Mouse (Mus musculus) kidney, postnatal 0 days (tissue): Measurements from ENCODE around the gene Vstm2l. TPM values are rescaled to one million over a fixed set of nuclear protein-coding genes. Genes with fewer than 3 reads are reported as not detected.

Source experiments
- ATAC-seq: fragments of 200-750 bp; cut with Nextera tagmentation; replicated peaks from 2 replicates; pipeline ENCODE4 v1.8.0; 2017; ENCODE audit warnings: low read depth, moderate number of reproducible peaks, moderate TSS enrichment, moderate library complexity; ENCODE audit not compliant: low FRiP score
- DNase-seq: peaks from one replicate; pipeline ENCODE4 v3.0.0-alpha.2; 2016; ENCODE audit warnings: low spot score
- H3K27ac ChIP-seq: fragments of 300-500 bp; sonication (generic); 2 replicates; pipeline ENCODE4 v1.5.1; 2014; ENCODE audit warnings: mild to moderate bottlenecking
- H3K27me3 ChIP-seq: fragments of 300-500 bp; sonication (generic); 2 replicates; pipeline ENCODE4 v1.6.1; 2014; ENCODE audit warnings: low read length, mixed read lengths; ENCODE audit not compliant: insufficient read depth
- H3K36me3 ChIP-seq: fragments of 300-500 bp; sonication (generic); 2 replicates; pipeline ENCODE4 v1.6.1; 2014; ENCODE audit warnings: low read length, mixed read lengths; ENCODE audit not compliant: insufficient read depth
- H3K4me1 ChIP-seq: fragments of 300-500 bp; sonication (generic); replicated peaks from 2 replicates; pipeline ENCODE4 v1.6.1; 2014; ENCODE audit warnings: antibody characterized with exemption, low read length, mixed read lengths; ENCODE audit not compliant: insufficient read depth
- H3K4me2 ChIP-seq: fragments of 300-500 bp; sonication (generic); 2 replicates; pipeline ENCODE4 v1.6.1; 2014; ENCODE audit warnings: mild to moderate bottlenecking, low read length, moderate library complexity, mixed read lengths
- H3K4me3 ChIP-seq: fragments of 300-500 bp; sonication (generic); replicated peaks from 2 replicates; pipeline ENCODE4 v1.5.1; 2014; ENCODE audit warnings: low read depth, low read length
- H3K9ac ChIP-seq: fragments of 300-500 bp; sonication (generic); 2 replicates; pipeline ENCODE4 v1.6.1; 2014; ENCODE audit warnings: low read depth, low read length
- H3K9me3 ChIP-seq: fragments of 300-500 bp; sonication (generic); replicated peaks from 2 replicates; pipeline ENCODE4 v1.6.1; 2016; ENCODE audit warnings: low read length, inconsistent platforms, mixed read lengths
- CTCF ChIP-seq: IDR thresholded peaks from 2 replicates; pipeline ENCODE4 v1.5.1; 2016; ENCODE audit warnings: antibody characterized with exemption, low read depth, mild to moderate bottlenecking, moderate library complexity
- WGBS: fragments of 180-500 bp; shearing (Covaris S2); extraction: QIAGEN DNeasy Blood & Tissue Kit; methylation state at CpG from one replicate; pipeline ENCODE4 v1.1.7; 2014; 5-methylcytosine and 5-hydroxymethylcytosine counted together
- polyA plus RNA-seq: library from polyadenylated mRNA; unstranded; fragments of >200 nt; fragmentation: Nextera tagmentation; extraction: Ambion mirVana; gene quantifications from 2 replicates; pipeline ENCODE4 v1.2.1, GENCODE M21; 2015

Gene Vstm2l
- polyA plus RNA-seq, 1 experiment from 2014 or later, result 0.38 TPM

DNA sequence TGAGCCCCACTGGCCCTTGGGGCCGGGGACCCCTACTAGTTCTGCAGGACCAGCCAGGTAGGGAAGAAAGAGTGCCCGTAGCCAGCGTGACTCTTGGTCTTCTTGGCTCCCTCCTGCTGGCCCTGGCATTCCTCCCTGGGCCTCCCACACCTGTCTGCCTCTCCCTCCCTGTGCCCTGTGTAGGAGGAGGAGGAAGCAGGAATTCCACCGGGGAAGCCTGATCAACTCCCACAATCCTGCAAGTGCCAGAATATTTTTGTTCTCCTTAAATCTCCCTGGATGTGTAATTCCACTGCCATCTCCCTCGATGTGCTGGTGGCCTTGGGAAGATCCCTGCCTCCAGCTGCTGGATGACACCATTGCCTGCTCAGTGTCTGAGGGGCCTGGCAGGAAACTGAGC lies 10.1 kb downstream of the Vstm2l start:
- no peak overlapping the region for H3K4me2 ChIP-seq
- ATAC-seq (no peak), DNase-seq (peak; percentile 29)
- no peaks in the 10 kb centered on the region; the same call in 1 of the 2 replicates for H3K4me1 ChIP-seq
- no peaks in the 10 kb centered on the region for H3K9me3 ChIP-seq
- H3K36me3 ChIP-seq, result no peaks in the 10 kb centered on the region
- TF ChIP-seq CTCF, result no peak
- no peak overlapping the region for H3K4me3 ChIP-seq
- H3K9ac ChIP-seq, result no peak overlapping the region
- no peaks in the 10 kb centered on the region for H3K27me3 ChIP-seq
- no peak overlapping the region for H3K27ac ChIP-seq
- WGBS, result 23% methylated on average over 5 of the region's 5 CpGs

DNA sequence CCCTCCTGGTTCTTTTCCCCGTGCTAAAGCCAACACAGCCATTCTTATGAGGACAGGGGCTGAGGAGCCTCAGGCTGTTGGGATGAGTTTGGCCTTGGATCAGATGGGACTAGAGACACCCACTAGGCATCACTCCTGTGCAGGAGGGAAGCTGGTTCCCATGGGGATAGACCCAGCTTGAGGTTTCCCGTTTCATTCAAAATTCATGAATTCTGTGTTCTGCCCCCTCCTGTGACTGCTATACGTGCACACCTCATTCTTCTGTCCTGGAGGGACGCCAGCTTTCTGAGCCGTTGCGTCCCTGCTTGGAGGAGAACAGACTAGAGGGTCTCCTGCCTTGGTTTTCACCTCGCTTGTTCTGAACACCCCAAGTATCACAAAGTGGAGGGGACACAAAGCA lies 12.0 kb downstream of the Vstm2l start:
- no peak for ATAC-seq
- Histone ChIP-seq H3K4me1 (no peaks in the 10 kb centered on the region; the same call in 1 of the 2 replicates), H3K9ac (no peak overlapping the region), H3K36me3 (no peaks in the 10 kb centered on the region), H3K4me2 (no peak overlapping the region), H3K27me3 (no peaks in the 10 kb centered on the region), H3K27ac (no peak overlapping the region), H3K9me3 (no peaks in the 10 kb centered on the region), H3K4me3 (no peak overlapping the region)
- DNase-seq, result no peak
- no peak for TF ChIP-seq CTCF
- 51% methylated on average over 7 of the region's 7 CpGs for WGBS

DNA sequence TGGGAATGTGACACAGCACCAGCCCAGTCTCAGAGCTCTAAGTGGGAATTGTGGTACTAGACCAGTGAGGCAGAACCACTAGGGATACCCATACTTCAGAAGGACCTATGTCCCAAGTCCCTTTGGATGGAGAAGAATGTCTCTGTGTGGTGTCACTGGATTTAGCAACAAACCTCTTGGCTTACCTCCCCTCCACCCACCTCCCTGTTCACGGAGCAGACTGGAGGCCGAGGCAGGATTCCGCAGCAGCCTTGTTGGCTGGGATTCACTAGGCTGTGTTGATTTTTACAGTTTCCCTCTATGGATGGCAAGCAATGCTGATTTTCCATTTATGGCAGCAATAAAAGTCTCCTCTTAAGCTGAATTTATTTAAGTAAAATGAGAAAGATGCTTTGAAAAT lies 12.5 kb downstream of the Vstm2l start:
- WGBS, result 65% methylated on average over 3 of the region's 3 CpGs
- DNase-seq (no peak), ATAC-seq (no peak)
- Histone ChIP-seq H3K27ac (no peak overlapping the region), H3K9ac (no peak overlapping the region), H3K4me2 (no peak overlapping the region), H3K27me3 (no peaks in the 10 kb centered on the region), H3K9me3 (no peaks in the 10 kb centered on the region), H3K36me3 (no peaks in the 10 kb centered on the region), H3K4me1 (no peaks in the 10 kb centered on the region; the same call in 1 of the 2 replicates), H3K4me3 (no peak overlapping the region)
- TF ChIP-seq CTCF, result no peak

DNA sequence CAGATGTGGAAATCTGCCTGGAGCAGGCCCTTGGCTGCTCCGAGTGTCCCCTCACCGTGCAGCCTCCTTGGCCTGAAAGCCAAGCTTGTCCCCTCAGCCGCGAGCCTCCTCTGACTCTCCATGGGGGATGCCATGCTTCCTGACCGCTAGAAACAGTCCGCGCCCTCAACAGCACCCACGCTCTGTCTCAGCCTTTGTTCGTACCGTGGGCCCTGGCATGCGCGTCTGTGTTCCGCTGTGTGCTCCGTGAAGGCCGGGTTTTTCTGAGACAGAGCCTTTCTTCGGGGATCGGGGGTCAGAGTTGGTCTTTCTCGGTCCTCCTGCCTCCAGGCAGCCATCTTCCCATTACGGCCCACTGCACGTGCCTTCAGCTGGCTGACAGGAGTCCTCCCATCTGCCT lies 12.9 kb downstream of the Vstm2l start:
- no peak for ATAC-seq
- 44% methylated on average over 20 of the region's 20 CpGs for WGBS
- Histone ChIP-seq H3K36me3 (no peaks in the 10 kb centered on the region), H3K9ac (no peak overlapping the region), H3K27ac (no peak overlapping the region), H3K4me3 (no peak overlapping the region), H3K27me3 (no peaks in the 10 kb centered on the region), H3K4me1 (no peaks in the 10 kb centered on the region; the same call in 1 of the 2 replicates), H3K4me2 (no peak overlapping the region), H3K9me3 (no peaks in the 10 kb centered on the region)
- no peak for DNase-seq
- no peak for TF ChIP-seq CTCF

DNA sequence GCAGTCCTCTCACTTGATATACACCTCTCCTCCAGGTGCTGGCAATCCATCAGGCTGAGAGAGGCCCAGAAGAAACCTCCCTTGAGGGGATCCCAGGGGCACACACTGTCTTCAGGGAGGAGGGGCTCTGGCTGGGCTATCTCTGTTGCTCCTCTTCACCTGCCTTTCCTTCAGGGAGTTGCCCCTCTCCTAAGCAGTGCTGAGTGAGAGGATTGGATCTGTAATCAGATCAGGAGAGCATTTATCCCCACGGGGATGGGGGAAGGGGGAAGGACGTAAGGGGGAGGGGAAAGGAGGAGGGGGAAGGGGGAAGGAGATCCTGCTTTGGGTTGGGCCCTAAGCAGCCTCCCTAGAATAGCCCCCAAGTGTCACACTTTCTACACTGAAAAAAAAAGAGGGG lies 13.4 kb downstream of the Vstm2l start:
- no peaks in the 10 kb centered on the region; the same call in 1 of the 2 replicates for H3K4me1 ChIP-seq
- H3K27ac ChIP-seq, result no peak overlapping the region
- H3K9me3 ChIP-seq, result no peaks in the 10 kb centered on the region
- H3K4me2 ChIP-seq, result no peak overlapping the region
- WGBS, result 27% methylated on average over 2 of the region's 2 CpGs
- no peak for ATAC-seq
- no peak overlapping the region for H3K9ac ChIP-seq
- no peak for DNase-seq
- TF ChIP-seq CTCF, result no peak
- H3K4me3 ChIP-seq, result no peak overlapping the region
- no peaks in the 10 kb centered on the region for H3K36me3 ChIP-seq
- H3K27me3 ChIP-seq, result no peaks in the 10 kb centered on the region

DNA sequence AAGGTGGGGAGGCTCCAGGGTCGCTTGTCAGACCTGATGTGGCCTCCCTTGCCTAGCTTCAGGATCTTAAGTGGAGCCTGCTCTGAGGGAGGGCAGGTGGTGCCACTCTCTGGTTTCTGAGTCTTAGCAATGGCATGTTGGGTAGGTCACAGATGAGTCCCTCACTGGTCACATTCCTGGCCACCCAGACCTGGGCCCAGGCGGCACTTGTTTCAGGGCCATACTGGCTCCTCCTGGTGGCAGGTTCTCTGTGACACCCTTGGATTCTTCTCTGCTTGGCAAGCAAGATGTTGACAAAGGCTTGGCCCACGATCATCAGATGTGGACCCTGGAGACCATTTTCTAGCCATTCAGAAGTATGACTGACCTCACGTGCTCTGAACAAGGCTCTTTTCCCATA lies 18.2 kb downstream of the Vstm2l start:
- WGBS, result 71% methylated on average over 4 of the region's 4 CpGs
- Histone ChIP-seq H3K4me1 (no peaks in the 10 kb centered on the region), H3K9ac (no peak overlapping the region), H3K4me2 (no peak overlapping the region), H3K27me3 (no peaks in the 10 kb centered on the region), H3K4me3 (no peak overlapping the region), H3K9me3 (no peaks in the 10 kb centered on the region), H3K27ac (no peak overlapping the region), H3K36me3 (no peaks in the 10 kb centered on the region)
- ATAC-seq (no peak), DNase-seq (no peak)
- peak; percentile 54; the same call in 1 of the 2 replicates for TF ChIP-seq CTCF

DNA sequence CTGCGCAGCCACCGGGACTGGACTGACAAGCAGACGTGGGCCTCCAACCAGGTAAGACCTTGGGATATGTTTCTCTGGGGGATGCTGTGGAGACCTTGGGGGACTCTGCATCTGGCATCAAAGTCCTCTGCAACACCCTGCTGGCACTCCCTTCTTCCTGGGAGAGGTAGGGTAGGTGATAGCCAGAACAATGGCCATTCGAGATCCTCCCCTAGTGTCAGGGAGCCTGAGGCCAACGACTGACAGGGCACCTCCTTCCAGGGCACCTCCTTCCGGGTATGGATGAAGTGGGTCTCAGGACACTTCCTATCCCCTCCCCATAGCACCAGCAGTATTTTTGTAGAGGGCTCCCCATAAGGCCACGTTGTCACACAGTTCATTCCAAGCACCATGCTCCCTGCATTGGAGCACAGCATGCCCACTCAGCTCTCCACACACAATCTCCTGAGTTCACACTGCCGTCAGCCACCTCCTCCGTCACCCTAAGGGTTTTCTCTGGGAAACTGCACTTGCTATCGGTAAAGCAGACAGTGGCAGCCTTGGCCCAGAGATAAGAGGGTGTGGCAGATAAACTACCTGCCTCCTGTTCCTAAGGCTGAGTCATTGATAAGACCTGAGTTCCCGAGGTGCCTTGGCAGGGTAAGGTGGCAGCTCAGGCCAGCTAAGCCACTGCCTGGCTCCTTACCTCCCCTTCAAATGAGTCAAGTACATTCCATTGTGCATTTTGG lies 21.2 kb downstream of the Vstm2l start:
- Histone ChIP-seq H3K4me2 (no peak overlapping the region), H3K27ac (no peak overlapping the region), H3K4me3 (no peak overlapping the region), H3K4me1 (peaks cover under 1% of the 10 kb centered on the region; the same call in 1 of the 2 replicates), H3K9me3 (no peaks in the 10 kb centered on the region), H3K27me3 (peaks cover 6% of the 10 kb centered on the region; the same call in 1 of the 2 replicates), H3K9ac (no peak overlapping the region), H3K36me3 (no peaks in the 10 kb centered on the region)
- DNase-seq (no peak), ATAC-seq (no peak)
- WGBS, result 74% methylated on average over 11 of the region's 11 CpGs
- no peak for TF ChIP-seq CTCF
